Mouse (Mus musculus): ENCODE measurements at regions not wholly inside any gene's neighbourhood (a gene's known extent, or its start where the extent isn't known, plus 50 kb on each side); places are given as distances from the start of the nearest gene placed in this dataset.

GRCm38 (mm10) chr2:75448221-75448620 is 210.8 kb upstream of the Hnrnpa3 start:
- CTCF ChIA-PET: no interaction called here
- DNase-seq (ENCODE audit: low read depth, low spot score) (peak; percentile 33), ATAC-seq (no peak)
- in situ Hi-C loops (cut with MboI; ENCODE audit: low pct_unique_long_range_greater_than_20kb): no loop called here
- TF ChIP-seq CTCF (IDR thresholded peaks at IDR 0.05): no peak
- H3K27me3 ChIP-seq: no peaks in the 10 kb centered on the region
- POLR2A ChIA-PET: no interaction called here

DNA sequence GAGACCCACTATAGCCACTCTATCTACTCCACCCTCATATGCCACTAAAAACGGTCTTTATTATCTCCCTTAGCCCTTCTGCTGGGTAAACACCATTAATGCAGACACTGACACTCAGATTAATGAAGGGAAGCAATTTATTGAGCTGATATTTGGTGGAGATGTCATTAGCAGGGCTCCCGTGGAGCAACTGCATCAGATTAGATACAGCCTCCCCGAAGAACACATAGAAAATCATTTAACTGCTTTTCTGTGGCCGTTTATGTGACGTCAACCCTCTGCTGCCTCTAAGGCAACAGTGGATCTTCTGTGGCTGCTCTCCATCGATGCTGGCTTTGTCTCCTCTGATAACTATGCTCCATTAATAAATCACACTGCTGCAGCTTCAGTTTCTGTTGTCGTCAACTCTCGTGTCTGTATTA is 207.2 kb upstream of the Hnrnpa3 start:
- TF ChIP-seq CTCF (IDR thresholded peaks at IDR 0.05): no peak
- CTCF ChIA-PET: no interaction called here
- DNase-seq (ENCODE audit: low read depth, low spot score) (no peak), ATAC-seq (no peak)
- no peaks in the 10 kb centered on the region for H3K27me3 ChIP-seq
- in situ Hi-C loops (cut with MboI; ENCODE audit: low pct_unique_long_range_greater_than_20kb): no loop called here
- POLR2A ChIA-PET: no interaction called here

DNA sequence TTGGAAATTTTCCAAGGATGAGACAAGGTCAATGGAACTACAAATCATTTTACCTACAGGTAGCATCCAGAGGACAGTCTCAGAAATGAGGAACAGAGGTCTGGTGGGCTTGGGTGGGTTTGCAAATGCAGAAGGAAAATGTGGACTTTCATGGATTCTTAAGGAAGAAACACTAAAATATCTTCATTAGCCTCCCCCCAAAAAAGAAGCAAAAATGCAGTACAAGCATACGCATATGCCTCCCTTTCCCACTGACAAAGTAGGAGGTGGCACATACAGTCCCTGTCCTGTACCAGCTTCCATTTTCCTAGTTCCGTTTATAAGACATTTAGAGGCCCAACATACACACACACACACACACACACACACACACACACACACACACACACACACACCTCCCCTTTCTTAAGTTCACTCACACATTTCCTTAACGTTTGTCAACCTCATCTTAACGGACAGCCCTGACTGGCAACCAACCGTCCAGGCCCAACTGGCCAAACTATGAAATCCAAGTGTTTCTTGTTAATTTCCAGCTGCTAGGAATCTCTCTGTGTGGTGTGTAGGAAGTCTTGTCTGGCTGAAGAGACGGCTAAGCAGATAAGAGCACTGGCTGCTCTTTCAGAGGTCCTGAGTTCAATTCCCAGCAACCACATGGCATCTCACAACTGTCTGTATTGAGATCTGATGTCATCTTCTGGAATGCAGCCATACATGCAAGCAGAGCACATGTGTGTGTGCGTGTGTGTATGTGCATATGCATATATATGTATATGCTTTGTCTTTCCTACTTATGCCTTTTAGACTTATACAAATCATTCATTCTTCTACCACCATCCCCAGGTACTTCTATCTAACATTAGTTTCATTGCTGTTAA is 206.6 kb upstream of the Hnrnpa3 start:
- DNase-seq (ENCODE audit: low read depth, low spot score) (no peak), ATAC-seq (no peak)
- POLR2A ChIA-PET: no interaction called here

GRCm38 (mm10) chr2:75455481-75455880 is 203.6 kb upstream of the Hnrnpa3 start:
- in situ Hi-C loops (cut with MboI; ENCODE audit: low pct_unique_long_range_greater_than_20kb): no loop called here
- CTCF ChIA-PET: no interaction called here
- TF ChIP-seq CTCF (IDR thresholded peaks at IDR 0.05): no peak
- DNase-seq (ENCODE audit: low read depth, low spot score) (no peak), ATAC-seq (no peak)
- POLR2A ChIA-PET: no interaction called here
- H3K27me3 ChIP-seq: no peaks in the 10 kb centered on the region

More for the DNA sequence above, 206.6 kb upstream of the Hnrnpa3 start:
- no peak for TF ChIP-seq CTCF (IDR thresholded peaks at IDR 0.05)
- in situ Hi-C loops (cut with MboI; ENCODE audit: low pct_unique_long_range_greater_than_20kb): no loop called here
- CTCF ChIA-PET: no interaction called here
- H3K27me3 ChIP-seq: no peaks in the 10 kb centered on the region

- H3K27me3 ChIP-seq: peaks cover 1% of the 10 kb centered on the region
- DNase-seq (ENCODE audit: low read depth, low spot score): no peak
- TF ChIP-seq CTCF (IDR thresholded peaks at IDR 0.05): no peak
- no peak for ATAC-seq
- CTCF ChIA-PET: no interaction called here
- in situ Hi-C loops (cut with MboI; ENCODE audit: low pct_unique_long_range_greater_than_20kb): no loop called here
- POLR2A ChIA-PET: no interaction called here
Measured at GRCm38 (mm10) chr2:75456272-75456671, 202.8 kb upstream of the Hnrnpa3 start.

DNA sequence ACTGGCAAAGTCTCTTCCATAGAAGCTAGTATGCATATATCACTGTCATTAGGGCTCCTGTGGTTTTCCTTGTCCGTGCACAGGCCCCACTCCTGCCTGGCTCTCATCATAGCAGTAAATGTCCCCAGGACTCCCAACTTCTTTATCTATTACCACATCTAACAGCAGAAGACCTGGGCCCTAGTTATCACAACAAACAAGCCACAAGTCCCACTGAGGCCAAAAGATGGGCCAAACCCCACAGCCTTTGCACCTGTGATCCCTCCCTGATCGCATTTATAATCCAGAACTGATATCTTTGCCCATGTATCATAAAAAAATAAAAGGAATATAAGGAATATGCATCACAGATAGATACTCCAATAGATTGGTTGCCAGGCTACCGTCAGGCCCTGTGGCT is 201.6 kb upstream of the Hnrnpa3 start:
- CTCF ChIA-PET: no interaction called here
- DNase-seq (ENCODE audit: low read depth, low spot score) (no peak), ATAC-seq (no peak)
- POLR2A ChIA-PET: no interaction called here
- in situ Hi-C loops (cut with MboI; ENCODE audit: low pct_unique_long_range_greater_than_20kb): no loop called here
- peaks cover 5% of the 10 kb centered on the region for H3K27me3 ChIP-seq
- TF ChIP-seq CTCF (IDR thresholded peaks at IDR 0.05): no peak

DNA sequence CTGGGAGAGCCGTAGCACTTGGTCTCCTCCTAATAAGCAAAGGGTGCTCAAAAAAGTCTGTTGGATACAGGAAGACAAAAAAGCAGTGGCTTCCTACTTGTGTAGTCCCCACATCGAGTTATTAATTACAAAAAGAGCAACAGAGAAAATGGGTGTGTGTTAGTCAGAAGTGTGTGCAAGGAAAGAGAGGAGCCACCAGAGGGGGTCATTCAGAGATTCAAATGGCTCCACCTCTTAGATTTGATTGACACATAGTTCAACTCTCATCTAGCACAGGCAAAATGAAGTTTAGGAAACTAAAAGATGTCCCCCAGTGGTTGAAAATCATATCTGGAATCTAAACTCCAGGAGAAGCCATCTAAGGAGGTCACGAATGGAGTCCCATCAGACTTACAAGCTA is 200.2 kb upstream of the Hnrnpa3 start:
- ChIA-PET POLR2A (no interaction called here), CTCF (no interaction called here)

DNA sequence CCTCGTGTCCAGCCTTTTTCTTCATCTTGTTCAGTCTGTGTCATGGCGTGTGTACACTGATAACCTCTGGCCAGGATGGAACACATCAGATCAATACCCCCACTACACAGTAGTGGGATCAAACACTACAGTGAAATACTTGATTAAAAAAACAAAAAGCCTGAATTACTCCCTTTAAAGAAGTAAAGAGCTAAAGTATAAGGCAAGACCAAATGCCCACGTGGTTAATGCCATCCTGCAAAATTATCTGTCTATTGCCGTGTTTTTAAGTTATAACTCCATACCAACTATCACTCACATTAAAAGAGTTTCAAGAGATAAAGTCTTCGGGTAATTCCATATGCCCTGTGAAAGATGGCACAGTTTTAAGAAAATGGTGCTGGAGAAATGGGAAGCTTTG is 198.6 kb upstream of the Hnrnpa3 start:
- in situ Hi-C loops (cut with MboI; ENCODE audit: low pct_unique_long_range_greater_than_20kb): no loop called here

More for the DNA sequence above, 200.2 kb upstream of the Hnrnpa3 start:
- ATAC-seq (no peak), DNase-seq (ENCODE audit: low read depth, low spot score) (no peak)
- in situ Hi-C loops (cut with MboI; ENCODE audit: low pct_unique_long_range_greater_than_20kb): no loop called here
- no peak for TF ChIP-seq CTCF (IDR thresholded peaks at IDR 0.05)
- peaks cover 5% of the 10 kb centered on the region for H3K27me3 ChIP-seq

DNA sequence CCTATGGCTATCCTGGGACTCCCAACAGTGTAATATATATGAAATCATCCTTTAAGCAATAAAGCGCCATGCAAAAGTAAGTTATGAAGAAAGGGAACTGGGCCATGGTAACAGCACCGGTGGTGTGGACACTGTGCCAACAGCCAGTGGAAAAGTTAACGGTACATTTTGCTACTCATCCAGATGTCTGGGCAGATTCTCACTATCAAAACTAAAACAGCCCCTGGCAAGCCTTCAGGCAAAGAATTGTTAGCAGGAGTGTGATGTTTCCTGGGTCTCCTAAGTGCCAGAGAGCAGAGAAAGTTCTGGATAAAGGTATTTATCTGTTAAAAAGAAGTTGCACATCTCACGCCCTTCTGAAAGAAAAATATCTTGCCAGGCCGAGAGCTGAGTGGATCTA is 198.0 kb upstream of the Hnrnpa3 start:
- no peak for ATAC-seq
- in situ Hi-C loops (cut with MboI; ENCODE audit: low pct_unique_long_range_greater_than_20kb): no loop called here
- TF ChIP-seq CTCF (IDR thresholded peaks at IDR 0.05): no peak

More for the DNA sequence above, 198.6 kb upstream of the Hnrnpa3 start:
- no peak for DNase-seq (ENCODE audit: low read depth, low spot score)
- ChIA-PET POLR2A (no interaction called here), CTCF (no interaction called here)
- no peak for TF ChIP-seq CTCF (IDR thresholded peaks at IDR 0.05)
- peaks cover 5% of the 10 kb centered on the region for H3K27me3 ChIP-seq
- no peak for ATAC-seq

DNA sequence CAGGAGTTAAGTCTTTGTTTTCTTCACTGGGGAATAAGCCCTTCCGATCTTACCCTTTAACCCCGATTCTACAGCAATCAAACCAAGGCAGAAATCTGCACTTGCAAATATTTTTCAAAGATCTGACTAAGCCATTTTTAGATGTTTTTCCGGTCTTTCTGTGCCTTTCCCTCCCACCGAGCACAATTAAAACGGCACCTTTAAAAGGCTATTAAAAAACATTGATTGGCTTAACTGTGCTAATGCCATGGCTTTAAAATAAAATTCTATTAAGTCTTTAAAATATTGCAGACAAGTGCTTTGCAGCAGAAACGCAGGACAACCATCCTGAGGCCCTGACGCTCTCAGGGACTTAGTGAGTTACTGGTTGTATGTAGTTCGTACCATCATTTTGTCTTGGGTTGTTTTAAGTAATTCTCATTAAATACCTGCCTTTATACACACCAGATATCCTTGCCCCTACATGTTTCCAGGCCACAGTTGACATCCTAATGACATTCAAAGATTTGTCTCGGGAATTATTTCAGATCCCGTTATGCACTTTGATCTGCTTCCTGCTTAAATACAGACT is 197.6 kb upstream of the Hnrnpa3 start:
- ATAC-seq (no peak), DNase-seq (ENCODE audit: low read depth, low spot score) (no peak)
- CTCF ChIA-PET: no interaction called here
- POLR2A ChIA-PET: no interaction called here
- H3K27me3 ChIP-seq: peaks cover 5% of the 10 kb centered on the region
- in situ Hi-C loops (cut with MboI; ENCODE audit: low pct_unique_long_range_greater_than_20kb): no loop called here
- no peak for TF ChIP-seq CTCF (IDR thresholded peaks at IDR 0.05)

More for the DNA sequence above, 198.0 kb upstream of the Hnrnpa3 start:
- CTCF ChIA-PET: no interaction called here
- no peak for DNase-seq (ENCODE audit: low read depth, low spot score)
- peaks cover 5% of the 10 kb centered on the region for H3K27me3 ChIP-seq
- POLR2A ChIA-PET: no interaction called here

- ChIA-PET CTCF (no interaction called here), POLR2A (no interaction called here)
- ATAC-seq: no peak
- no peak for DNase-seq (ENCODE audit: low read depth, low spot score)
- peaks cover 5% of the 10 kb centered on the region for H3K27me3 ChIP-seq
- in situ Hi-C loops (cut with MboI; ENCODE audit: low pct_unique_long_range_greater_than_20kb): no loop called here
- TF ChIP-seq CTCF (IDR thresholded peaks at IDR 0.05): no peak
Measured at GRCm38 (mm10) chr2:75462030-75462671, 196.9 kb upstream of the Hnrnpa3 start.
